Mouse (Mus musculus) gastrocnemius, adult 8-10 months (tissue): ENCODE measurements around the gene Cox17. TPM values are rescaled to one million over a fixed set of nuclear protein-coding genes. Genes with fewer than 3 reads are reported as not detected.

Experiments used
- DNase-seq, 2 experiments: peaks; one replicate each; pipeline ENCODE4 v3.0.0; 2022; ENCODE audit warnings: low spot score in 2 of 2
- total RNA-seq, 4 experiments: library from RNA; stranded (reverse); gene quantifications; 2 replicates each; pipeline ENCODE4 v1.2.4; 2022

Gene Cox17
- total RNA-seq, 4 experiments from 2014 or later, result 115 to 194 (median 149) TPM

GRCm38 (mm10) chr16:38348217-38348761, 1.5 kb downstream of the Cox17 start:
- DNase-seq, result no peak

- no peak for DNase-seq
Measured at GRCm38 (mm10) chr16:38349881-38350280, 3.1 kb downstream of the Cox17 start.

- no peak for DNase-seq
Measured at GRCm38 (mm10) chr16:38350361-38350855, 3.6 kb downstream of the Cox17 start.

GRCm38 (mm10) chr16:38350939-38351338, 4.1 kb downstream of the Cox17 start:
- no peak for DNase-seq

- no peak for DNase-seq
Measured at GRCm38 (mm10) chr16:38352031-38352430, 5.2 kb downstream of the Cox17 start.

GRCm38 (mm10) chr16:38352851-38353250, 6.1 kb downstream of the Cox17 start:
- no peak for DNase-seq

GRCm38 (mm10) chr16:38353642-38354041, 6.9 kb downstream of the Cox17 start:
- DNase-seq, result no peak

- no peak for DNase-seq
Measured at GRCm38 (mm10) chr16:38354185-38354913, 7.6 kb downstream of the Cox17 start.

- DNase-seq, result no peak
Measured at GRCm38 (mm10) chr16:38358256-38358812, 11.5 kb downstream of the Cox17 start.

- no peak for DNase-seq
Measured at GRCm38 (mm10) chr16:38359241-38359640, 12.4 kb downstream of the Cox17 start.

GRCm38 (mm10) chr16:38359857-38360256, 13.1 kb downstream of the Cox17 start:
- DNase-seq, result no peak

- DNase-seq, result no peak
Measured at GRCm38 (mm10) chr16:38360317-38360716, 13.5 kb downstream of the Cox17 start.

GRCm38 (mm10) chr16:38361933-38362332, 15.1 kb downstream of the Cox17 start, which contains the start of gene Popdc2:
Gene Popdc2 (plus strand): TSS chr16:38362209.
- peak; percentile 59 to 60 for DNase-seq

- DNase-seq, result no peak
Measured at GRCm38 (mm10) chr16:38362493-38363255, 15.9 kb downstream of the Cox17 start.

GRCm38 (mm10) chr16:38363256-38363595, 16.4 kb downstream of the Cox17 start:
- no peak for DNase-seq

- DNase-seq, result no peak
Measured at GRCm38 (mm10) chr16:38363657-38364056, 16.9 kb downstream of the Cox17 start.

GRCm38 (mm10) chr16:38365390-38365789, 18.6 kb downstream of the Cox17 start:
- no peak for DNase-seq

- DNase-seq, result no peak
Measured at GRCm38 (mm10) chr16:38366231-38366630, 19.4 kb downstream of the Cox17 start.

GRCm38 (mm10) chr16:38368336-38368735, 21.5 kb downstream of the Cox17 start:
- DNase-seq, result no peak

GRCm38 (mm10) chr16:38369000-38369399, 22.2 kb downstream of the Cox17 start:
- DNase-seq, result no peak

- no peak for DNase-seq
Measured at GRCm38 (mm10) chr16:38369431-38369830, 22.6 kb downstream of the Cox17 start.

- DNase-seq, result no peak
Measured at GRCm38 (mm10) chr16:38369992-38370484, 23.2 kb downstream of the Cox17 start.
